Mouse (Mus musculus): ENCODE data around the gene Hnrnpf. TPM values are rescaled to one million over a fixed set of nuclear protein-coding genes. Genes with fewer than 3 reads are reported as not detected.

The Hnrnpf gene
- polyA plus RNA-seq, 1 experiment from 2014 or later, result 885 TPM

- Histone ChIP-seq H3K9ac (replicated peaks; ENCODE audit: low read length) (no peak overlapping the region), H3K27ac (replicated peaks; ENCODE audit: low read depth, low read length) (no peak overlapping the region), H3K4me3 (ENCODE audit: low read depth, low read length) (no peak overlapping the region), H3K36me3 (replicated peaks; ENCODE audit: control insufficient read depth, insufficient read depth, low read depth, low read length) (no peaks in the 10 kb centered on the region), H3K4me2 (ENCODE audit: low read depth, low read length) (no peak overlapping the region), H3K9me3 (replicated peaks; ENCODE audit: control insufficient read depth, low read length) (no peaks in the 10 kb centered on the region), H3K27me3 (ENCODE audit: control insufficient read depth, insufficient read depth, low read length) (no peaks in the 10 kb centered on the region), H3K4me1 (ENCODE audit: control insufficient read depth, insufficient read depth, low read length) (no peaks in the 10 kb centered on the region)
- no peak for DNase-seq (ENCODE audit: low spot score)
- 57% methylated on average over 7 of the region's 7 CpGs for WGBS
- ATAC-seq (replicated peaks; ENCODE audit: insufficient number of reproducible peaks, low FRiP score, low TSS enrichment, low read depth), result no peak
Measured at GRCm38 (mm10) chr6:117881997-117882396, 18.1 kb upstream of the Hnrnpf start.

GRCm38 (mm10) chr6:117885943-117886342 lies 14.2 kb upstream of the Hnrnpf start:
- Histone ChIP-seq H3K4me3 (ENCODE audit: low read depth, low read length) (no peak overlapping the region), H3K27ac (replicated peaks; ENCODE audit: low read depth, low read length) (no peak overlapping the region), H3K9me3 (replicated peaks; ENCODE audit: control insufficient read depth, low read length) (no peaks in the 10 kb centered on the region), H3K4me1 (ENCODE audit: control insufficient read depth, insufficient read depth, low read length) (no peaks in the 10 kb centered on the region), H3K36me3 (replicated peaks; ENCODE audit: control insufficient read depth, insufficient read depth, low read depth, low read length) (no peaks in the 10 kb centered on the region), H3K27me3 (ENCODE audit: control insufficient read depth, insufficient read depth, low read length) (no peaks in the 10 kb centered on the region), H3K9ac (replicated peaks; ENCODE audit: low read length) (no peak overlapping the region), H3K4me2 (ENCODE audit: low read depth, low read length) (no peak overlapping the region)
- 92% methylated on average over 2 of the region's 2 CpGs for WGBS
- ATAC-seq (replicated peaks; ENCODE audit: insufficient number of reproducible peaks, low FRiP score, low TSS enrichment, low read depth) (no peak), DNase-seq (ENCODE audit: low spot score) (no peak)

DNA sequence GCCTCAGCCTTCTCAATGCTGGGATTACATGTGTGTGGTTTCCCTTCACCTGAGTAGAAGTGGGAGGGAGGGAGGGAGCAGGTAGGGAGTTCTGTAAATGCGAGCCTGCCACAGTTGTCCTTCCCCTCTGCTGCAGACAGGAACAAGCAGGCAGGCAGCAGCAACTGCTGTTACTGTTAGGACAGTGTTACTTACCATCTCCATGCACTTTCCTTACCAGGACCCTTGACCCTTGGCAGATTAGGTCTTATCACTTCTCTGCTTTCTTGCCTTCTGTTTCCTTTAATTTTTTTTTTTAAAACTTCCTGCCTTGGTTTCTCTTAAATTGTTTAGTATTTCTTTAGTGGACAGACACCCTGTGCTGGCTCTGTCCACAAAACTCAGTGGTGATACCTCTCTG lies 12.1 kb upstream of the Hnrnpf start:
- Histone ChIP-seq H3K4me3 (ENCODE audit: low read depth, low read length) (no peak overlapping the region), H3K27me3 (ENCODE audit: control insufficient read depth, insufficient read depth, low read length) (no peaks in the 10 kb centered on the region), H3K9ac (replicated peaks; ENCODE audit: low read length) (no peak overlapping the region), H3K4me2 (ENCODE audit: low read depth, low read length) (no peak overlapping the region), H3K9me3 (replicated peaks; ENCODE audit: control insufficient read depth, low read length) (no peaks in the 10 kb centered on the region), H3K27ac (replicated peaks; ENCODE audit: low read depth, low read length) (no peak overlapping the region), H3K4me1 (ENCODE audit: control insufficient read depth, insufficient read depth, low read length) (no peaks in the 10 kb centered on the region), H3K36me3 (replicated peaks; ENCODE audit: control insufficient read depth, insufficient read depth, low read depth, low read length) (no peaks in the 10 kb centered on the region)
- WGBS, result 67% methylated on average over 1 of the region's 1 CpGs
- ATAC-seq (replicated peaks; ENCODE audit: insufficient number of reproducible peaks, low FRiP score, low TSS enrichment, low read depth) (no peak), DNase-seq (ENCODE audit: low spot score) (no peak)

- H3K9me3 ChIP-seq (replicated peaks; ENCODE audit: control insufficient read depth, low read length), result no peaks in the 10 kb centered on the region
- H3K4me2 ChIP-seq (ENCODE audit: low read depth, low read length), result no peak overlapping the region
- 56% methylated on average over 2 of the region's 2 CpGs for WGBS
- H3K9ac ChIP-seq (replicated peaks; ENCODE audit: low read length), result no peak overlapping the region
- ATAC-seq (replicated peaks; ENCODE audit: insufficient number of reproducible peaks, low FRiP score, low TSS enrichment, low read depth), result no peak
- H3K27ac ChIP-seq (replicated peaks; ENCODE audit: low read depth, low read length), result no peak overlapping the region
- no peak for DNase-seq (ENCODE audit: low spot score)
- H3K4me3 ChIP-seq (ENCODE audit: low read depth, low read length), result no peak overlapping the region
- no peaks in the 10 kb centered on the region for H3K27me3 ChIP-seq (ENCODE audit: control insufficient read depth, insufficient read depth, low read length)
- H3K4me1 ChIP-seq (ENCODE audit: control insufficient read depth, insufficient read depth, low read length), result no peaks in the 10 kb centered on the region
- no peaks in the 10 kb centered on the region for H3K36me3 ChIP-seq (replicated peaks; ENCODE audit: control insufficient read depth, insufficient read depth, low read depth, low read length)
Measured at GRCm38 (mm10) chr6:117888642-117889096, 11.5 kb upstream of the Hnrnpf start.

- H3K9ac ChIP-seq (replicated peaks; ENCODE audit: low read length), result no peak overlapping the region
- no peaks in the 10 kb centered on the region for H3K9me3 ChIP-seq (replicated peaks; ENCODE audit: control insufficient read depth, low read length)
- H3K36me3 ChIP-seq (replicated peaks; ENCODE audit: control insufficient read depth, insufficient read depth, low read depth, low read length), result no peaks in the 10 kb centered on the region
- no peak for DNase-seq (ENCODE audit: low spot score)
- H3K4me1 ChIP-seq (ENCODE audit: control insufficient read depth, insufficient read depth, low read length), result no peaks in the 10 kb centered on the region
- WGBS, result 91% methylated on average over 6 of the region's 6 CpGs
- no peak for ATAC-seq (replicated peaks; ENCODE audit: insufficient number of reproducible peaks, low FRiP score, low TSS enrichment, low read depth)
- H3K4me2 ChIP-seq (ENCODE audit: low read depth, low read length), result no peak overlapping the region
- no peak overlapping the region for H3K4me3 ChIP-seq (ENCODE audit: low read depth, low read length)
- no peaks in the 10 kb centered on the region for H3K27me3 ChIP-seq (ENCODE audit: control insufficient read depth, insufficient read depth, low read length)
- no peak overlapping the region for H3K27ac ChIP-seq (replicated peaks; ENCODE audit: low read depth, low read length)
Measured at GRCm38 (mm10) chr6:117890257-117890656, 9.9 kb upstream of the Hnrnpf start.

DNA sequence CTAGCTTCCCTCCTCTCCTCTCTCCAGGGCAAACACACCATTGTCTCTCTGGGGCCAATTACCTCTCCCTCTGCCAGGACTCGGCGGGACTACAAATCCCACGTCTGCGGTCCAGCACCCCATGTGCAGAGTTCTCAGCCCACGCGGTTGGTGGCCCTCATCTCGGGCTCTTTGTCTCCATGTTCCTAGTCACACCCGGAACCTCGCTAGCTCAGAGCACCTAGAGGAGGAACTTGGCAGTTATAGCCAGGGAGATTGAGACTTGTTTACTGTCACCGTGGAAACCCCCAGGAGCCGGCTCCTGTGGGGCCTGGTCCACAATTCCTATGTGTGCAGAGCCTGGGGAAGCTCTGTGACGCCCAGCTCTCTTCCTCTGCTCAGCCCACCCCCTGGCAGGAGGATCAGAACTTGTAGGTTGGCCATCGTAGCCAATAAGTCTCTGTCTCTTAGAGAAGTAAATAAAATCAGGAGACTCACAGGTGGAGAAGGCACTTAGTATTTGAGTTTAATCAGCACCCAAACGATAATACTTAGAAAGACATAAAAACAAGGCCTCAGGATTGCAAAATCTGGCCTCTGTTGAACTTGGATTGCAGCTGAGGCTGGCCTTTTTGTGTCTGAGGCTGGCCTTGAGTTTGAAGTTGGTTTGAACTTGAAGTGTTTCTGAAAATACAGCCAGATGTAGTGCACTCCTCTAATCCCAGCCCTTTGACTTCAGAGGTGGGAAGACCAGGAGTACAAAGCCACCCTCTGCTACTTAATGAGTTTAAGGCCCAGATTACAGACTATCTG lies 8.6 kb upstream of the Hnrnpf start:
- H3K4me2 ChIP-seq (ENCODE audit: low read depth, low read length), result no peak overlapping the region
- H3K9ac ChIP-seq (replicated peaks; ENCODE audit: low read length), result no peak overlapping the region
- no peaks in the 10 kb centered on the region for H3K9me3 ChIP-seq (replicated peaks; ENCODE audit: control insufficient read depth, low read length)
- ATAC-seq (replicated peaks; ENCODE audit: insufficient number of reproducible peaks, low FRiP score, low TSS enrichment, low read depth) (no peak), DNase-seq (ENCODE audit: low spot score) (no peak)
- H3K4me1 ChIP-seq (ENCODE audit: control insufficient read depth, insufficient read depth, low read length), result no peaks in the 10 kb centered on the region
- no peak overlapping the region for H3K4me3 ChIP-seq (ENCODE audit: low read depth, low read length)
- no peak overlapping the region for H3K27ac ChIP-seq (replicated peaks; ENCODE audit: low read depth, low read length)
- no peaks in the 10 kb centered on the region for H3K36me3 ChIP-seq (replicated peaks; ENCODE audit: control insufficient read depth, insufficient read depth, low read depth, low read length)
- WGBS, result 68% methylated on average over 14 of the region's 14 CpGs
- H3K27me3 ChIP-seq (ENCODE audit: control insufficient read depth, insufficient read depth, low read length), result no peaks in the 10 kb centered on the region

DNA sequence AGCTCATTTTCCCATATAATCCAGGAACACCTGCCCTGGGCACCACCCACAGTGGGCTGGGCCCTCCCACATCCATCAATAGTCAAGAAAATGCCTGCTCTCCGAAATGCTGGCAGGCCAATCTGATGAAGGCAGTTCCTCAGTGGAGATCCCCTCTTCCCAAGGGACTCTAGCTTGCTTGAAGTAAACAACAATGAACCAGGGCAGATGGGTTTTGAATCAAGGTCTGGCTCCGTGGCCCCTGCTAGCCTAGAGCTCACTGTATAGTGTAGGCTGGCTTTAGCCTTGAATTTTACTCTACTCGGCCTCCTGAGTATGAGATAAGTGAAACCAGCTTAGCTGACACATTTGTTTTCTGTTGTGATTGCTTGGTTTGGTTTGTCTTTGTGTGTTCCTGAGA lies 7.7 kb upstream of the Hnrnpf start:
- ATAC-seq (replicated peaks; ENCODE audit: insufficient number of reproducible peaks, low FRiP score, low TSS enrichment, low read depth) (no peak), DNase-seq (ENCODE audit: low spot score) (no peak)
- H3K4me1 ChIP-seq (ENCODE audit: control insufficient read depth, insufficient read depth, low read length), result no peaks in the 10 kb centered on the region
- H3K4me3 ChIP-seq (ENCODE audit: low read depth, low read length), result no peak overlapping the region
- no peak overlapping the region for H3K9ac ChIP-seq (replicated peaks; ENCODE audit: low read length)
- H3K9me3 ChIP-seq (replicated peaks; ENCODE audit: control insufficient read depth, low read length), result no peaks in the 10 kb centered on the region
- no peak overlapping the region for H3K27ac ChIP-seq (replicated peaks; ENCODE audit: low read depth, low read length)
- H3K27me3 ChIP-seq (ENCODE audit: control insufficient read depth, insufficient read depth, low read length), result no peaks in the 10 kb centered on the region
- WGBS, result 70% methylated on average over 3 of the region's 3 CpGs
- no peak overlapping the region for H3K4me2 ChIP-seq (ENCODE audit: low read depth, low read length)
- H3K36me3 ChIP-seq (replicated peaks; ENCODE audit: control insufficient read depth, insufficient read depth, low read depth, low read length), result no peaks in the 10 kb centered on the region

DNA sequence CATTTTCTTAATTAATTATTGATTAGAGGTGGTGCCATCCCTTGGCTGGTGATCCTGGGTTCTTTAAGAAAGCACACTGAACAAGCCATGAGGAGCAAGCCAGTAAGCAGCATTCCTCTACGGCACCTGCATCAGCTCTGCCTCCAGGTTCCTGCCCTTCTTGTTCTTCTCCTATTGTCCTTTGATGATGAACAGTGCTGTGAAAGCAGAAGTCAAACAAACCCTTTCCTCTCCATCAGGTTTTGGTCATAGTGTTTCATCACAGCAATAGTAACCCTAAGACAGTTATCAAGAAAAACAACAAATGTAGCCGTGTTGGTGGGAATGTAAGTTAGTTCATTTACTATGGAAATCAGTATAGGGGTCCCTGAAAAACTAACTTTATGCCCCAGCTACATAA lies 6.7 kb upstream of the Hnrnpf start:
- 88% methylated on average over 2 of the region's 2 CpGs for WGBS
- H3K27me3 ChIP-seq (ENCODE audit: control insufficient read depth, insufficient read depth, low read length), result no peaks in the 10 kb centered on the region
- ATAC-seq (replicated peaks; ENCODE audit: insufficient number of reproducible peaks, low FRiP score, low TSS enrichment, low read depth) (no peak), DNase-seq (ENCODE audit: low spot score) (no peak)
- H3K27ac ChIP-seq (replicated peaks; ENCODE audit: low read depth, low read length), result no peak overlapping the region
- no peak overlapping the region for H3K4me2 ChIP-seq (ENCODE audit: low read depth, low read length)
- H3K9ac ChIP-seq (replicated peaks; ENCODE audit: low read length), result no peak overlapping the region
- H3K36me3 ChIP-seq (replicated peaks; ENCODE audit: control insufficient read depth, insufficient read depth, low read depth, low read length), result no peaks in the 10 kb centered on the region
- no peaks in the 10 kb centered on the region for H3K9me3 ChIP-seq (replicated peaks; ENCODE audit: control insufficient read depth, low read length)
- no peak overlapping the region for H3K4me3 ChIP-seq (ENCODE audit: low read depth, low read length)
- H3K4me1 ChIP-seq (ENCODE audit: control insufficient read depth, insufficient read depth, low read length), result no peaks in the 10 kb centered on the region

Measured in embryonic facial prominence, embryonic 11.5 days (tissue).